Mouse (Mus musculus): ENCODE results near the gene Zfp831. TPM values are rescaled to one million over a fixed set of nuclear protein-coding genes. Genes with fewer than 3 reads are reported as not detected.

Zfp831 gene
- polyA plus RNA-seq (2014; fragmentation: Illumina TruSeq; extraction: RNeasy Lipid Tissue Mini Kit (QIAGEN cat#74804); ENCODE audit: low replicate concordance) = 0.30 TPM

DNA sequence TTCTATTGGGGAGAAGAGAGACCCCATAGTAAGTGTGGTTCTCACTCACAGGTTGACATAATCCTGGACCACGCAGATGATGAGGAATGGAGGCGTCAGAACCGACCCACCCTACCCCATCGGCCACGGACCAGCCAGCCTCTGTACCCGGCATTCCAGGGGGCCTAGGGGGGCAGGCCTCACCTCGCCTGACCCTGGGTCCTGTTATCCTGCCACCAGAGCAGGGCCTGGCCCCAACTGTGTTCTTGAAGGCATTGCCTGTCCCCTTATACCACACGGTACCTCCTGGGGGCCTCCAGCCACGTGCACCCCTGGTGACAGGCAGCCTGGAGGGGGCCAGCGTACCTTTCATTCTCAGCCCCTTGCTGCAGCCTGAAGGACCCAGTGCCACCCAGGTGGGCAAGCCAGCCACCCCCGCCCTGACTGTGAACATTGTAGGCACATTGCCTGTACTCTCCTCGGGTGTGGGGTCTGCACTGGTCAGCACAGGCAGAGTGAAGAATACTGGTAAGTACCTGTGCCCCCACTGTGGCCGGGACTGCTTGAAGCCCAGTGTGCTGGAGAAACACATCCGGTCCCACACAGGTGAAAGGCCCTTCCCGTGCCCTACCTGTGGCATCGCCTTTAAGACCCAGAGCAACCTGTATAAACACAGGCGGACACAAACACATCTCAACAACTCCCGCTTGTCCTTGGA lies at the start of gene Zfp831:
Zfp831 (plus strand) TSS at position 87 of the 697 bp plus-strand sequence.

Other genes with a start within 250 kb of the Zfp831 start
- 2.3 TPM for gene Nelfcd, start 227.7 kb upstream of the Zfp831 start, polyA plus RNA-seq (2014; fragmentation: Illumina TruSeq; extraction: RNeasy Lipid Tissue Mini Kit (QIAGEN cat#74804); ENCODE audit: low replicate concordance)
- gene Ctsz, start 204.5 kb upstream of the Zfp831 start, polyA plus RNA-seq (2014; fragmentation: Illumina TruSeq; extraction: RNeasy Lipid Tissue Mini Kit (QIAGEN cat#74804); ENCODE audit: low replicate concordance) = 8.4 TPM
- gene Tubb1, start 192.8 kb upstream of the Zfp831 start, polyA plus RNA-seq (2014; fragmentation: Illumina TruSeq; extraction: RNeasy Lipid Tissue Mini Kit (QIAGEN cat#74804); ENCODE audit: low replicate concordance) = not detected
- gene Atp5e, start 179.4 kb upstream of the Zfp831 start, polyA plus RNA-seq (2014; fragmentation: Illumina TruSeq; extraction: RNeasy Lipid Tissue Mini Kit (QIAGEN cat#74804); ENCODE audit: low replicate concordance) = 20.3 TPM
- gene Prelid3b, start 170.5 kb upstream of the Zfp831 start, polyA plus RNA-seq (2014; fragmentation: Illumina TruSeq; extraction: RNeasy Lipid Tissue Mini Kit (QIAGEN cat#74804); ENCODE audit: low replicate concordance) = 118 TPM
- 15.0 TPM for gene Edn3, start 117.1 kb downstream of the Zfp831 start, polyA plus RNA-seq (2014; fragmentation: Illumina TruSeq; extraction: RNeasy Lipid Tissue Mini Kit (QIAGEN cat#74804); ENCODE audit: low replicate concordance)

All from small intestine, adult 10 weeks (tissue).